Mouse (Mus musculus) brain, embryonic 14.5 days (tissue): ENCODE data around the gene Fxyd2.

Source experiments
- CTCF ChIP-seq: fragments of 200-500 bp; IDR thresholded peaks from 2 replicates; pipeline ENCODE4 v1.5.1; 2012; ENCODE audit warnings: inconsistent platforms, mild to moderate bottlenecking, moderate library complexity, borderline replicate concordance; ENCODE audit not compliant: insufficient read depth, insufficient read length; ENCODE audit errors: extremely low read depth
- POLR2A ChIP-seq: fragments of 200-500 bp; IDR thresholded peaks from 2 replicates; pipeline ENCODE4 v1.6.1; 2012; ENCODE audit warnings: mild to moderate bottlenecking, inconsistent platforms, borderline replicate concordance; ENCODE audit not compliant: poor library complexity, insufficient read depth, insufficient read length, severe bottlenecking; ENCODE audit errors: extremely low read depth

GRCm38 (mm10) chr9:45405694-45406093, 6.2 kb downstream of the Fxyd2 start:
- no peak for TF ChIP-seq CTCF
- no peak for TF ChIP-seq POLR2A
